26 mouse cellular contexts compared by ENCODE assay signal in genomic region chr13:48861913-48862312, GRCm38 (mm10).
"Had no signal": no experiment of that assay in that cellular context is flagged by ENCODE, and none has a peak within 500 bp of the region (broad histone marks: within the 10 kb centered on the region; RNA-seq: fewer than 3 reads in every experiment).

No protein-coding gene starts in this region.

- H3K4me3 ChIP-seq: kidney, embryonic 15.5 days; limb, embryonic 10.5 days; limb, embryonic 13.5 days; liver, embryonic 12.5 days; liver, embryonic 15.5 days; lung, embryonic 15.5 days; myocyte; neural tube, embryonic 13.5 days had no signal

- H3K27ac ChIP-seq: kidney, embryonic 15.5 days; limb, embryonic 10.5 days; limb, embryonic 13.5 days; liver, embryonic 12.5 days; liver, embryonic 15.5 days; lung, embryonic 15.5 days; macrophage; neural tube, embryonic 13.5 days; stomach, postnatal 0 days had no signal

- H3K9ac ChIP-seq: kidney, embryonic 15.5 days; limb, embryonic 13.5 days; liver, embryonic 12.5 days; liver, embryonic 15.5 days; lung, embryonic 15.5 days; neural tube, embryonic 13.5 days had no signal

- DNase-seq: kidney, adult 11 months; kidney, adult 8-10 months; kidney, postnatal 10 days; kidney, postnatal 36 days; layer of hippocampus, adult 9-11 months; liver; lung, adult 18-20 months; lung, postnatal 14 days; midbrain, embryonic 14.5 days; right cerebral cortex, adult 18-20 months; right cerebral cortex, postnatal 14 days; right cerebral cortex, postnatal 4 days; thymus, adult 2 months; thymus, postnatal 14 days; thymus, postnatal 4 days had no signal

- ATAC-seq: liver, embryonic 12.5 days had no signal

- H3K4me2 ChIP-seq: kidney, embryonic 15.5 days; limb, embryonic 13.5 days; liver, embryonic 12.5 days; liver, embryonic 15.5 days; lung, embryonic 15.5 days; midbrain, embryonic 11.5 days; neural tube, embryonic 13.5 days had no signal

- H3K36me3 ChIP-seq: kidney, embryonic 15.5 days; liver, embryonic 15.5 days; lung, embryonic 15.5 days; neural tube, embryonic 13.5 days had no signal

- H3K9me3 ChIP-seq: kidney, embryonic 15.5 days; limb, embryonic 10.5 days; limb, embryonic 13.5 days; liver, embryonic 12.5 days; liver, embryonic 15.5 days; lung, embryonic 15.5 days; neural tube, embryonic 13.5 days had no signal

- H3K27me3 ChIP-seq: kidney, embryonic 15.5 days; limb, embryonic 13.5 days; liver, embryonic 12.5 days; liver, embryonic 15.5 days; lung, embryonic 15.5 days; neural tube, embryonic 13.5 days had no signal
